Mouse (Mus musculus) liver, adult 2 months (tissue): ENCODE data around the gene Cped1. TPM values are rescaled to one million over a fixed set of nuclear protein-coding genes. Genes with fewer than 3 reads are reported as not detected.
A peak's percentile ranks its signal among the peaks of the same experiment; 100 is the strongest.

ENCODE experiments used
- DNase-seq: peaks from one replicate; pipeline ENCODE4 v3.0.0-alpha.2; 2011; ENCODE audit warnings: low read depth, low spot score; ENCODE audit errors: extremely low read depth
- H3K27ac ChIP-seq: fragments of 200-500 bp; replicated peaks from 2 replicates; pipeline ENCODE4 v1.5.1; 2012; ENCODE audit warnings: low read depth, mild to moderate bottlenecking, control low read depth, inconsistent platforms, low read length; ENCODE audit not compliant: insufficient read depth
- H3K27me3 ChIP-seq: fragments of 200-500 bp; 2 replicates; pipeline ENCODE4 v1.6.1; 2012; ENCODE audit warnings: mild to moderate bottlenecking, moderate library complexity, low read length, inconsistent platforms; ENCODE audit not compliant: control insufficient read depth, insufficient read depth
- H3K36me3 ChIP-seq: fragments of 200-500 bp; 2 replicates; pipeline ENCODE4 v1.6.1; 2012; ENCODE audit warnings: low read length, inconsistent platforms; ENCODE audit not compliant: control insufficient read depth, insufficient read depth
- H3K4me1 ChIP-seq: fragments of 200-500 bp; 2 replicates; pipeline ENCODE4 v1.6.1; 2011; ENCODE audit warnings: low read length; ENCODE audit not compliant: control insufficient read depth, insufficient read depth
- H3K4me3 ChIP-seq: fragments of 200-500 bp; 2 replicates; pipeline ENCODE4 v1.5.1; 2011; ENCODE audit warnings: low read depth, mild to moderate bottlenecking, control low read depth, low read length, moderate library complexity; ENCODE audit not compliant: insufficient read depth
- H3K79me2 ChIP-seq: fragments of 200-500 bp; 2 replicates; pipeline ENCODE4 v1.6.1; 2012; ENCODE audit warnings: inconsistent platforms, mild to moderate bottlenecking, low read length, moderate library complexity; ENCODE audit not compliant: control insufficient read depth, insufficient read depth
- H3K9ac ChIP-seq: fragments of 200-500 bp; 2 replicates; pipeline ENCODE4 v1.6.1; 2012; ENCODE audit warnings: low read depth, mild to moderate bottlenecking, control low read depth, inconsistent platforms, low read length
- CTCF ChIP-seq: fragments of 200-500 bp; IDR thresholded peaks from 2 replicates; pipeline ENCODE4 v1.5.1; 2011; ENCODE audit warnings: low read depth, low read length, control low read depth
- POLR2A ChIP-seq: fragments of 200-500 bp; IDR thresholded peaks from 2 replicates; pipeline ENCODE4 v1.6.1; 2011; ENCODE audit warnings: low read length, control low read depth; ENCODE audit not compliant: insufficient read depth; ENCODE audit errors: extremely low read depth
- WGBS: fragments of 180-500 bp; shearing (Covaris S2); methylation state at CpG from one replicate; pipeline ENCODE4 v1.1.7; 2018; 5-methylcytosine and 5-hydroxymethylcytosine counted together
- polyA plus RNA-seq: library from polyadenylated mRNA; depleted of rRNA; stranded (reverse); fragments of >200 nt; gene quantifications from 2 replicates; pipeline ENCODE4 v1.2.3, GENCODE M21; 2012
- total RNA-seq: library from RNA; depleted of rRNA; stranded (reverse); fragments of >200 nt; gene quantifications from 2 replicates; pipeline ENCODE4 v1.2.3, GENCODE M21; 2014

Gene Cped1
- total and polyA plus RNA-seq, 2 experiments: 6.0 to 63.6 TPM

- Histone ChIP-seq H3K79me2 (peaks cover 3% of the 10 kb centered on the region; the same call in 1 of the 2 replicates), H3K27me3 (no peaks in the 10 kb centered on the region), H3K36me3 (peaks cover 19% of the 10 kb centered on the region; the same call in 1 of the 2 replicates), H3K4me1 (no peaks in the 10 kb centered on the region), H3K4me3 (no peak overlapping the region), H3K9ac (no peak overlapping the region), H3K27ac (no peak overlapping the region)
- peak; percentile 45 for DNase-seq
- 67% methylated on average over 4 of the region's 4 CpGs for WGBS
- TF ChIP-seq POLR2A (no peak), CTCF (no peak)
These were observed 78.6 kb downstream of the Cped1 start for GRCm38 (mm10) chr6:22064341-22064740.

- Histone ChIP-seq H3K27me3 (no peaks in the 10 kb centered on the region), H3K4me1 (no peaks in the 10 kb centered on the region), H3K79me2 (no peaks in the 10 kb centered on the region; the same call in 1 of the 2 replicates), H3K27ac (no peak overlapping the region), H3K9ac (no peak overlapping the region), H3K36me3 (peaks cover 8% of the 10 kb centered on the region; the same call in 1 of the 2 replicates), H3K4me3 (no peak overlapping the region)
- TF ChIP-seq POLR2A (no peak), CTCF (no peak)
- 83% methylated on average over 15 of the region's 15 CpGs for WGBS
- DNase-seq: no peak
These were observed 85.0 kb downstream of the Cped1 start for GRCm38 (mm10) chr6:22070603-22071322.

- H3K79me2 ChIP-seq: no peaks in the 10 kb centered on the region; the same call in 1 of the 2 replicates
- no peaks in the 10 kb centered on the region for H3K4me1 ChIP-seq
- no peak for DNase-seq
- H3K27me3 ChIP-seq: no peaks in the 10 kb centered on the region
- 36% methylated on average over 4 of the region's 4 CpGs for WGBS
- H3K4me3 ChIP-seq: no peak overlapping the region
- H3K9ac ChIP-seq: no peak overlapping the region
- TF ChIP-seq POLR2A (no peak), CTCF (peak; percentile 27; the same call in 1 of the 2 replicates)
- H3K36me3 ChIP-seq: peaks cover 8% of the 10 kb centered on the region; the same call in 1 of the 2 replicates
- no peak overlapping the region for H3K27ac ChIP-seq
These were observed 85.7 kb downstream of the Cped1 start for GRCm38 (mm10) chr6:22071323-22071840.

- Histone ChIP-seq H3K79me2 (no peaks in the 10 kb centered on the region; the same call in 1 of the 2 replicates), H3K9ac (no peak overlapping the region), H3K36me3 (peaks cover 8% of the 10 kb centered on the region; the same call in 1 of the 2 replicates), H3K4me3 (no peak overlapping the region), H3K27ac (no peak overlapping the region), H3K27me3 (no peaks in the 10 kb centered on the region), H3K4me1 (no peaks in the 10 kb centered on the region)
- no peak for DNase-seq
- TF ChIP-seq CTCF (no peak), POLR2A (no peak)
- WGBS: 69% methylated on average over 4 of the region's 4 CpGs
These were observed 87.0 kb downstream of the Cped1 start for GRCm38 (mm10) chr6:22072737-22073136.

- Histone ChIP-seq H3K79me2 (no peaks in the 10 kb centered on the region; the same call in 1 of the 2 replicates), H3K36me3 (peaks cover 4% of the 10 kb centered on the region; the same call in 1 of the 2 replicates), H3K27ac (no peak overlapping the region), H3K4me3 (no peak overlapping the region), H3K4me1 (no peaks in the 10 kb centered on the region), H3K27me3 (no peaks in the 10 kb centered on the region), H3K9ac (no peak overlapping the region)
- TF ChIP-seq POLR2A: no peak
- TF ChIP-seq CTCF: no peak
- DNase-seq: no peak
- 81% methylated on average over 5 of the region's 5 CpGs for WGBS
These were observed 88.7 kb downstream of the Cped1 start for GRCm38 (mm10) chr6:22074232-22075083.
